ENCODE assay signal across 10 mouse cellular contexts in genomic region chr5:119672984-119673600, GRCm38 (mm10). TPM values are rescaled to one million over a fixed set of nuclear protein-coding genes. Genes with fewer than 3 reads are reported as not detected.
DNase-seq lines count a peak whose midpoint lies in the region; ATAC-seq and TF ChIP-seq lines count a peak whose summit lies in the region.
"Had no signal": no experiment of that assay in that cellular context is flagged by ENCODE, and none has a peak within 500 bp of the region (broad histone marks: within the 10 kb centered on the region; RNA-seq: fewer than 3 reads in every experiment).

No protein-coding gene starts in this region.

- H3K4me2 ChIP-seq in heart, embryonic 13.5 days: peak overlapping the region; percentile 83
- peak overlapping the region; percentile 94 for H3K4me2 ChIP-seq in heart, embryonic 16.5 days (ENCODE audit: low read depth, low read length)
- peak overlapping the region; percentile 56 for H3K4me2 ChIP-seq in liver, embryonic 16.5 days (ENCODE audit: low read depth, low read length)

- TF ChIP-seq CTCF in ES-Bruce4 (IDR thresholded peaks at IDR 0.05; ENCODE audit: low read depth, low read length): no peak

- peaks cover 80% of the 10 kb centered on the region for H3K27me3 ChIP-seq in heart, embryonic 13.5 days (replicated peaks)
- H3K27me3 ChIP-seq in ES-Bruce4 (ENCODE audit: control insufficient read depth, insufficient read depth, low read length, poor library complexity, severe bottlenecking): no peaks in the 10 kb centered on the region; the same call in 1 of the 2 replicates
- H3K27me3 ChIP-seq in heart, embryonic 16.5 days (ENCODE audit: control insufficient read depth, insufficient read depth, low read length): peaks cover 70% of the 10 kb centered on the region
- H3K27me3 ChIP-seq in liver, embryonic 16.5 days (ENCODE audit: control insufficient read depth, insufficient read depth, low read depth, low read length): peaks cover 71% of the 10 kb centered on the region

- peak overlapping the region; percentile 90 for H3K27ac ChIP-seq in heart, embryonic 13.5 days (replicated peaks)
- no peak overlapping the region for H3K27ac ChIP-seq in ES-Bruce4 (ENCODE audit: insufficient read depth, low read length)
- no peak overlapping the region for H3K27ac ChIP-seq in heart, embryonic 16.5 days (ENCODE audit: low read length)
- H3K27ac ChIP-seq in liver, embryonic 16.5 days (ENCODE audit: low read length): no peak overlapping the region
- H3K27ac ChIP-seq: macrophage had no signal

- peak overlapping the region; percentile 86 for H3K9ac ChIP-seq in heart, embryonic 13.5 days
- H3K9ac ChIP-seq in ES-Bruce4 (ENCODE audit: low read depth, poor library complexity, severe bottlenecking): peak overlapping the region; percentile 84
- H3K9ac ChIP-seq in heart, embryonic 16.5 days (ENCODE audit: low read length): peak overlapping the region; percentile 72
- H3K9ac ChIP-seq in liver, embryonic 16.5 days (ENCODE audit: low read depth, low read length): peak overlapping the region; percentile 28; the same call in 1 of the 2 replicates

- no peaks in the 10 kb centered on the region for H3K9me3 ChIP-seq in heart, embryonic 13.5 days
- no peaks in the 10 kb centered on the region for H3K9me3 ChIP-seq in ES-Bruce4 (replicated peaks; ENCODE audit: control insufficient read depth, insufficient read depth, low read length, poor library complexity, severe bottlenecking)
- no peaks in the 10 kb centered on the region for H3K9me3 ChIP-seq in heart, embryonic 16.5 days (replicated peaks; ENCODE audit: control insufficient read depth, low read length)
- H3K9me3 ChIP-seq in liver, embryonic 16.5 days (replicated peaks; ENCODE audit: control insufficient read depth, low read length): no peaks in the 10 kb centered on the region

- peak overlapping the region; percentile 57 for H3K4me3 ChIP-seq in heart, embryonic 13.5 days
- peak overlapping the region; percentile 61 for H3K4me3 ChIP-seq in ES-Bruce4 (ENCODE audit: low read depth, low read length)
- peak overlapping the region; percentile 63 for H3K4me3 ChIP-seq in heart, embryonic 16.5 days (ENCODE audit: low read length)
- H3K4me3 ChIP-seq in liver, embryonic 16.5 days (ENCODE audit: low read depth, low read length): peak overlapping the region; percentile 49

- 7% methylated on average over 17 of the region's 17 CpGs for WGBS in heart, embryonic 13.5 days
- 16% methylated on average over 17 of the region's 17 CpGs for WGBS in heart, embryonic 16.5 days
- WGBS in liver, embryonic 16.5 days (ENCODE audit: insufficient replicate concordance): 5% methylated on average over 17 of the region's 17 CpGs

- no peak for ATAC-seq in heart, embryonic 13.5 days (ENCODE audit: extremely low read depth, insufficient number of reproducible peaks, low FRiP score, low TSS enrichment)
- no peak for ATAC-seq in heart, embryonic 16.5 days (replicated peaks; ENCODE audit: extremely low read depth, insufficient read depth, low FRiP score)
- no peak for ATAC-seq in liver, embryonic 16.5 days (ENCODE audit: low read depth)
- ATAC-seq in granulocyte monocyte progenitor cell, adult 5-6 weeks (replicated peaks; ENCODE audit: poor library complexity, severe bottlenecking): no peak
- no peak for ATAC-seq in CD4-positive, CD25-positive, alpha-beta regulatory T cell, adult 4 months

- no peak for TF ChIP-seq EP300 in ES-Bruce4 (IDR thresholded peaks at IDR 0.05; ENCODE audit: insufficient read depth, low read depth, low read length)

- H3K4me1 ChIP-seq in heart, embryonic 13.5 days: peaks cover 27% of the 10 kb centered on the region
- no peaks in the 10 kb centered on the region for H3K4me1 ChIP-seq in ES-Bruce4 (ENCODE audit: control insufficient read depth, insufficient read depth, low read length)
- peaks cover 15% of the 10 kb centered on the region for H3K4me1 ChIP-seq in heart, embryonic 16.5 days (ENCODE audit: control insufficient read depth, insufficient read depth, low read length)
- no peaks in the 10 kb centered on the region; the same call in none of the 2 replicates for H3K4me1 ChIP-seq in liver, embryonic 16.5 days (ENCODE audit: control insufficient read depth, low read depth, low read length)

- TF ChIP-seq POLR2A in ES-Bruce4 (IDR thresholded peaks at IDR 0.05; ENCODE audit: insufficient read depth, low read length): no peak

- peaks cover 3% of the 10 kb centered on the region; the same call in 1 of the 2 replicates for H3K36me3 ChIP-seq in heart, embryonic 13.5 days
- peaks cover 38% of the 10 kb centered on the region for H3K36me3 ChIP-seq in ES-Bruce4 (ENCODE audit: control insufficient read depth, insufficient read depth, low read length, poor library complexity, severe bottlenecking)
- H3K36me3 ChIP-seq in heart, embryonic 16.5 days (ENCODE audit: control insufficient read depth, insufficient read depth): peaks cover 3% of the 10 kb centered on the region; the same call in 1 of the 2 replicates
- no peaks in the 10 kb centered on the region for H3K36me3 ChIP-seq in liver, embryonic 16.5 days (ENCODE audit: control insufficient read depth, insufficient read depth)

- no peak for DNase-seq in heart, adult 9 months (ENCODE audit: low spot score in 2 of 2)
- DNase-seq in cerebellum, adult 9-11 months: no peak
- DNase-seq: thymus, postnatal 14 days had no signal

RNA-seq across cellular contexts. Expression of gene Tbx3, which starts 2.6 kb away (rescaled TPM):
- 9.4 and 12.8 TPM in 2 replicates for polyA plus RNA-seq in heart, embryonic 13.5 days (2015; fragmentation: Nextera tagmentation; extraction: Ambion mirVana)
- polyA plus RNA-seq in ES-Bruce4 (2011; ENCODE audit: insufficient read depth, insufficient read length, low read depth, missing spikeins): 29.8 and 30.1 TPM in 2 replicates
- 7.4 and 10.6 TPM in 2 replicates for polyA plus RNA-seq in heart, embryonic 16.5 days (2015; fragmentation: Nextera tagmentation; extraction: Ambion mirVana)
- polyA plus RNA-seq in liver, embryonic 16.5 days (2015; fragmentation: Nextera tagmentation; extraction: Ambion mirVana): 2.4 and 2.7 TPM in 2 replicates
- not detected in 2 replicates for total RNA-seq in granulocyte monocyte progenitor cell, adult 5-6 weeks (2014; fragmentation: Nextera tagmentation)
- total RNA-seq in granulocyte monocyte progenitor cell, adult 5-6 weeks (2017): not detected in 2 replicates
- polyA plus RNA-seq in CD4-positive, CD25-positive, alpha-beta regulatory T cell, adult 4 months (2017; shearing (Covaris generic)): under 1 TPM in 1 of 2 experiments, not detected in 1; 0.28 TPM
- polyA plus RNA-seq: macrophage had no signal

Comparison
In these comparisons a context has a peak if more than half of its experiments do, and no peak if none do; other contexts are left out.
1. H3K9ac ChIP-seq: peak in every context shown above with its lines; median percentile 86 in heart, embryonic 13.5 days; 84 in ES-Bruce4; 72 in heart, embryonic 16.5 days; 28 in liver, embryonic 16.5 days.